Mouse (Mus musculus) hindbrain, postnatal 0 days (tissue): Measurements from ENCODE around the gene Prr18. TPM values are rescaled to one million over a fixed set of nuclear protein-coding genes. Genes with fewer than 3 reads are reported as not detected.
"Not testable (repeated sequence)": the region's sequence is repeated elsewhere in the genome, so short reads cannot be mapped to it uniquely, and the experiment has no call there.

ENCODE experiments used
- ATAC-seq: fragments of 200-750 bp; cut with Nextera tagmentation; 2 replicates; pipeline ENCODE4 v1.8.0; 2017; ENCODE audit warnings: mild to moderate bottlenecking, moderate TSS enrichment, moderate library complexity
- DNase-seq: peaks from one replicate; pipeline ENCODE4 v3.0.0-alpha.2; 2015; ENCODE audit warnings: low spot score
- H3K27ac ChIP-seq: fragments of 300-500 bp; sonication (generic); 2 replicates; pipeline ENCODE4 v1.5.1; 2014; ENCODE audit warnings: mild to moderate bottlenecking
- H3K27me3 ChIP-seq: fragments of 300-500 bp; sonication (generic); 2 replicates; pipeline ENCODE4 v1.6.1; 2014; ENCODE audit warnings: low read length, mixed read lengths; ENCODE audit not compliant: insufficient read depth
- H3K36me3 ChIP-seq: fragments of 300-500 bp; sonication (generic); 2 replicates; pipeline ENCODE4 v1.6.1; 2014; ENCODE audit warnings: low read length, mixed read lengths; ENCODE audit not compliant: insufficient read depth
- H3K4me1 ChIP-seq: fragments of 300-500 bp; sonication (generic); 2 replicates; pipeline ENCODE4 v1.6.1; 2014; ENCODE audit warnings: antibody characterized with exemption, low read length, mixed read lengths; ENCODE audit not compliant: insufficient read depth
- H3K4me2 ChIP-seq: fragments of 300-500 bp; sonication (generic); 2 replicates; pipeline ENCODE4 v1.6.1; 2014; ENCODE audit warnings: low read depth, mild to moderate bottlenecking, low read length, moderate library complexity, mixed read lengths
- H3K4me3 ChIP-seq: fragments of 300-500 bp; sonication (generic); 2 replicates; pipeline ENCODE4 v1.5.1; 2014; ENCODE audit warnings: low read length
- H3K9ac ChIP-seq: fragments of 300-500 bp; sonication (generic); replicated peaks from 2 replicates; pipeline ENCODE4 v1.6.1; 2014; ENCODE audit warnings: mild to moderate bottlenecking, low read length, moderate library complexity, mixed read lengths
- H3K9me3 ChIP-seq: fragments of 300-500 bp; sonication (generic); 2 replicates; pipeline ENCODE4 v1.6.1; 2016; ENCODE audit warnings: low read length, mixed read lengths
- CTCF ChIP-seq: IDR thresholded peaks from 2 replicates; pipeline ENCODE4 v1.5.1; 2016; ENCODE audit warnings: antibody characterized with exemption, control low read depth, low read depth
- WGBS: fragments of 180-500 bp; shearing (Covaris S2); extraction: QIAGEN DNeasy Blood & Tissue Kit; methylation state at CpG from one replicate; pipeline ENCODE4 v1.1.7; 2014; 5-methylcytosine and 5-hydroxymethylcytosine counted together
- polyA plus RNA-seq: library from polyadenylated mRNA; unstranded; fragments of >200 nt; fragmentation: Nextera tagmentation; extraction: Ambion mirVana; gene quantifications from 2 replicates; pipeline ENCODE4 v1.2.1, GENCODE M21; 2015
- total RNA-seq: library from RNA; depleted of rRNA; stranded (reverse); fragments of >200 nt; gene quantifications from 2 replicates; pipeline ENCODE4 v1.2.3, GENCODE M21; 2014; rRNA removed

The Prr18 gene
- 40.9 and 41.2 TPM in 2 replicates for total RNA-seq
- 17.6 and 18.0 TPM in 2 replicates for polyA plus RNA-seq

GRCm38 (mm10) chr17:8337159-8337558, at the start of gene Prr18:
Prr18 (plus strand) TSS chr17:8337459.
- H3K27me3 ChIP-seq, ATAC-seq, H3K9ac ChIP-seq, H3K4me3 ChIP-seq, H3K9me3 ChIP-seq, H3K36me3 ChIP-seq, H3K4me2 ChIP-seq, DNase-seq, H3K27ac ChIP-seq: not testable (repeated sequence)
- H3K4me1 ChIP-seq = peaks cover 19% of the 10 kb centered on the region
- WGBS = 100% methylated on average over 1 of the region's 5 CpGs

- WGBS = 94% methylated on average over 3 of the region's 3 CpGs
- Histone ChIP-seq H3K9ac (no peak overlapping the region), H3K9me3 (no peaks in the 10 kb centered on the region), H3K27me3 (no peaks in the 10 kb centered on the region), H3K4me1 (no peaks in the 10 kb centered on the region), H3K4me3 (no peak overlapping the region), H3K36me3 (peaks cover 6% of the 10 kb centered on the region; the same call in 1 of the 2 replicates), H3K27ac (no peak overlapping the region), H3K4me2 (no peak overlapping the region)
- no peak for TF ChIP-seq CTCF
- DNase-seq = no peak
- ATAC-seq = no peak
Observed at GRCm38 (mm10) chr17:8289993-8290679, 47.1 kb upstream of the Prr18 start.

GRCm38 (mm10) chr17:8290736-8291135, 46.5 kb upstream of the Prr18 start:
- Histone ChIP-seq H3K27ac (no peak overlapping the region), H3K4me2 (no peak overlapping the region), H3K4me1 (no peaks in the 10 kb centered on the region), H3K27me3 (no peaks in the 10 kb centered on the region), H3K36me3 (peaks cover 6% of the 10 kb centered on the region; the same call in 1 of the 2 replicates), H3K4me3 (no peak overlapping the region), H3K9ac (no peak overlapping the region), H3K9me3 (no peaks in the 10 kb centered on the region)
- DNase-seq = no peak
- no peak for TF ChIP-seq CTCF
- no peak for ATAC-seq

- no peak for ATAC-seq
- no peak overlapping the region for H3K4me3 ChIP-seq
Observed at GRCm38 (mm10) chr17:8295825-8296224, 41.4 kb upstream of the Prr18 start.

GRCm38 (mm10) chr17:8296313-8296844, 40.9 kb upstream of the Prr18 start:
- TF ChIP-seq CTCF = no peak
- WGBS = 87% methylated on average over 9 of the region's 9 CpGs
- H3K27ac ChIP-seq = no peak overlapping the region
- no peaks in the 10 kb centered on the region for H3K4me1 ChIP-seq
- no peak overlapping the region for H3K9ac ChIP-seq
- no peaks in the 10 kb centered on the region for H3K9me3 ChIP-seq
- H3K36me3 ChIP-seq = peaks cover 18% of the 10 kb centered on the region; the same call in 1 of the 2 replicates
- H3K4me3 ChIP-seq = no peak overlapping the region
- H3K4me2 ChIP-seq = no peak overlapping the region
- no peak for ATAC-seq
- no peaks in the 10 kb centered on the region for H3K27me3 ChIP-seq
- no peak for DNase-seq

More at GRCm38 (mm10) chr17:8295825-8296224, 41.4 kb upstream of the Prr18 start:
- no peaks in the 10 kb centered on the region for H3K9me3 ChIP-seq
- peak; percentile 49 for TF ChIP-seq CTCF
- no peak overlapping the region for H3K9ac ChIP-seq
- H3K4me2 ChIP-seq = no peak overlapping the region
- peaks cover 18% of the 10 kb centered on the region; the same call in 1 of the 2 replicates for H3K36me3 ChIP-seq
- H3K27me3 ChIP-seq = no peaks in the 10 kb centered on the region
- no peak overlapping the region for H3K27ac ChIP-seq
- no peaks in the 10 kb centered on the region for H3K4me1 ChIP-seq
- DNase-seq = no peak

- Histone ChIP-seq H3K9ac (no peak overlapping the region), H3K4me2 (no peak overlapping the region), H3K4me3 (no peak overlapping the region), H3K36me3 (peaks cover 18% of the 10 kb centered on the region; the same call in 1 of the 2 replicates), H3K4me1 (no peaks in the 10 kb centered on the region), H3K9me3 (no peaks in the 10 kb centered on the region), H3K27me3 (no peaks in the 10 kb centered on the region), H3K27ac (no peak overlapping the region)
- ATAC-seq (no peak), DNase-seq (no peak)
- WGBS = 85% methylated on average over 5 of the region's 5 CpGs
- no peak for TF ChIP-seq CTCF
Observed at GRCm38 (mm10) chr17:8297746-8298145, 39.5 kb upstream of the Prr18 start.

- DNase-seq = no peak
- 90% methylated on average over 2 of the region's 2 CpGs for WGBS
- TF ChIP-seq CTCF = no peak
Observed at GRCm38 (mm10) chr17:8298281-8298680, 39.0 kb upstream of the Prr18 start.

More at GRCm38 (mm10) chr17:8298281-8298680, 39.0 kb upstream of the Prr18 start:
- H3K36me3 ChIP-seq = peaks cover 18% of the 10 kb centered on the region; the same call in 1 of the 2 replicates
- no peaks in the 10 kb centered on the region for H3K9me3 ChIP-seq
- H3K4me2 ChIP-seq = no peak overlapping the region
- H3K9ac ChIP-seq = no peak overlapping the region
- no peaks in the 10 kb centered on the region for H3K4me1 ChIP-seq
- no peak for ATAC-seq
- H3K27me3 ChIP-seq = no peaks in the 10 kb centered on the region
- no peak overlapping the region for H3K27ac ChIP-seq
- no peak overlapping the region for H3K4me3 ChIP-seq
